Mouse (Mus musculus) hindbrain, embryonic 11.5 days (tissue): ENCODE measurements at regions not wholly inside any gene's neighbourhood (a gene's known extent, or its start where the extent isn't known, plus 50 kb on each side); places are given as distances from the start of the nearest gene placed in this dataset.
"Not testable (repeated sequence)": the region's sequence is repeated elsewhere in the genome, so short reads cannot be mapped to it uniquely, and the experiment has no call there.

ENCODE experiments used
- ATAC-seq: fragments of 200-750 bp; cut with Nextera tagmentation; 2 replicates; pipeline ENCODE4 v1.8.0; 2017; ENCODE audit warnings: mild to moderate bottlenecking, moderate TSS enrichment, moderate library complexity; ENCODE audit not compliant: low FRiP score
- DNase-seq: peaks from one replicate; pipeline ENCODE4 v3.0.0-alpha.2; 2015; ENCODE audit warnings: low spot score
- H3K27ac ChIP-seq: fragments of 300-500 bp; sonication (generic); 2 replicates; pipeline ENCODE4 v1.5.1; 2014; ENCODE audit warnings: mild to moderate bottlenecking, low read depth, low read length
- H3K27me3 ChIP-seq: fragments of 300-500 bp; sonication (generic); 2 replicates; pipeline ENCODE4 v1.6.1; 2014; ENCODE audit warnings: mild to moderate bottlenecking, low read length, moderate library complexity, mixed read lengths; ENCODE audit not compliant: control insufficient read depth, insufficient read depth
- H3K36me3 ChIP-seq: fragments of 300-500 bp; sonication (generic); 2 replicates; pipeline ENCODE4 v1.6.1; 2014; ENCODE audit warnings: mild to moderate bottlenecking, low read length, moderate library complexity, mixed read lengths; ENCODE audit not compliant: control insufficient read depth, insufficient read depth
- H3K4me1 ChIP-seq: fragments of 300-500 bp; sonication (generic); replicated peaks from 2 replicates; pipeline ENCODE4 v1.6.1; 2014; ENCODE audit warnings: low read length, mixed read lengths; ENCODE audit not compliant: control insufficient read depth, insufficient read depth
- H3K4me2 ChIP-seq: fragments of 300-500 bp; sonication (generic); replicated peaks from 2 replicates; pipeline ENCODE4 v1.6.1; 2014; ENCODE audit warnings: mild to moderate bottlenecking, low read depth, low read length
- H3K4me3 ChIP-seq: fragments of 300-500 bp; sonication (generic); 2 replicates; pipeline ENCODE4 v1.5.1; 2014; ENCODE audit warnings: low read depth, low read length
- H3K9ac ChIP-seq: fragments of 300-500 bp; sonication (generic); 2 replicates; pipeline ENCODE4 v1.6.1; 2014; ENCODE audit warnings: low read depth, low read length
- H3K9me3 ChIP-seq: fragments of 300-500 bp; sonication (generic); 2 replicates; pipeline ENCODE4 v1.6.1; 2016; ENCODE audit warnings: low read length; ENCODE audit not compliant: control insufficient read depth
- WGBS: fragments of 180-500 bp; shearing (Covaris S2); extraction: QIAGEN DNeasy Blood & Tissue Kit; methylation state at CpG from one replicate; pipeline ENCODE4 v1.1.7; 2014; 5-methylcytosine and 5-hydroxymethylcytosine counted together

- Histone ChIP-seq H3K4me1 (no peaks in the 10 kb centered on the region), H3K27me3 (no peaks in the 10 kb centered on the region), H3K36me3 (no peaks in the 10 kb centered on the region), H3K4me2 (no peak overlapping the region), H3K9ac (no peak overlapping the region), H3K9me3 (no peaks in the 10 kb centered on the region), H3K27ac (no peak overlapping the region), H3K4me3 (no peak overlapping the region)
- ATAC-seq (0 out of 2 replicates have a peak, but pooled peaks have one; percentile 35), DNase-seq (no peak)
- 92% methylated on average over 4 of the region's 4 CpGs for WGBS
These were observed 259.3 kb upstream of the Pld5 start for GRCm38 (mm10) chr1:176534417-176534816.

DNA sequence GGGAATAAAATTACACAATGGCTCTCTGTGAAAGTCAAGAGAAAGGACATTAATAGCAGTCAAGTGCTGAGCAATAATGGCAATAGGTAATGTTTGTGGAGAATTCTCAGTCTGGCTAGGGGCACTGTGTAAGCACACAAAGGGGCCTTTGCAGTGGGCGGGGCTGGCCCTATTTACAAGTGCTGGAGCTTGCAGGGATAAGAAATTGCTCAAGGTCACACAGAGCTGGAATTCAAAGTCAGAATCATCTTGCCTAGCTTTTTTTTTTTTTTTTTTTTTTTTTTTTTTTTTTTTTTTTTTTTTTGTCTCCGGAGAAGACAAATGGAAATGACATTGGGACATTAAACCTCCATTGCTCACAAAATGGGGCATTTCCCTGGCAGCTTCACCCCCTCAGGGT is 253.9 kb upstream of the Pld5 start:
- H3K9me3 ChIP-seq = no peaks in the 10 kb centered on the region
- ATAC-seq (no peak), DNase-seq (no peak)

DNA sequence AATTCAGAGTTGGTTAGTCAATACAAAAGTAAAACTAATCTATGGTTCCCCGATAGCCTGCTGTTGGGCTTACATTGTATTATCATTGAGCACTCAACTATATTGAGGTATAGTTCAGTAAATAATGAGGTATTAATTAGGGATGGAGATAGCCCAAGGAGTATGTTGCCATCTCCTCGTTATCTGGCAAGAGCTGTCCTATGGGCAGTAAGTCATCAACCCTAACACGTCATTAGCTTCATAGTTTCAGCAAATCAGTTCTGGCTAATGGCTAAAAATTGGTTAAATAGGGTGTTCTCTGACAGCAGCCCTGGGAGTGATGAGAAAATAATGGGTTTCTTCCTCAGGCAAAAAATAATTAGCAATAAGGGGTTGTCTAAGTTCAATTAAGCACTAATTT is 236.4 kb upstream of the Pld5 start:
- Histone ChIP-seq H3K9me3 (no peaks in the 10 kb centered on the region), H3K27ac (no peak overlapping the region), H3K27me3 (no peaks in the 10 kb centered on the region), H3K4me1 (no peaks in the 10 kb centered on the region), H3K9ac (no peak overlapping the region), H3K4me3 (no peak overlapping the region), H3K4me2 (no peak overlapping the region), H3K36me3 (no peaks in the 10 kb centered on the region)
- ATAC-seq = no peak
- no peak for DNase-seq
- WGBS = 88% methylated on average over 3 of the region's 3 CpGs

More for the DNA sequence above, 253.9 kb upstream of the Pld5 start:
- Histone ChIP-seq H3K9ac (no peak overlapping the region), H3K27me3 (no peaks in the 10 kb centered on the region), H3K4me2 (no peak overlapping the region), H3K4me1 (no peaks in the 10 kb centered on the region), H3K36me3 (no peaks in the 10 kb centered on the region), H3K27ac (no peak overlapping the region), H3K4me3 (no peak overlapping the region)
- WGBS = 70% methylated on average over 2 of the region's 2 CpGs

DNA sequence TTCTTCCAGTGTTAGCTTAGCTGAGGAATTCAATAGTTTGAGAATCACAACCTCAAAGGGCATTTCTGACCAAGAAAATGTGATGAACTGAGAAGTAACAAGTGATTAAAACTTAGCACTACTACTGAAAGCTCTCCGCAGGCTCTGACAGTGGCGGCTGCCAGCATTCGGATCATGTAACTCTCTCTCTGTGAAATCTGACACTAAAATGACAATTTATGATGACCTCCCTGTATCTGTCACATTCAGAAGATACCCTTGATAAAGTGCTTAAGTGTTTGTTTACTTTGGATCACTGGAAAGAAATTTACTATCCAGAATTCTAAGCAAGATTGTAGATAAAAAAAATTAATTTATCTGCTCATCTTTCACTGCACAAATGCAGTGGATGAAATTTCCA is 230.3 kb upstream of the Pld5 start:
- ATAC-seq (no peak), DNase-seq (no peak)
- Histone ChIP-seq H3K4me3 (no peak overlapping the region), H3K4me2 (no peak overlapping the region), H3K9me3 (no peaks in the 10 kb centered on the region), H3K4me1 (no peaks in the 10 kb centered on the region), H3K36me3 (no peaks in the 10 kb centered on the region), H3K27ac (no peak overlapping the region), H3K27me3 (no peaks in the 10 kb centered on the region), H3K9ac (no peak overlapping the region)
- WGBS = 74% methylated on average over 3 of the region's 3 CpGs

DNA sequence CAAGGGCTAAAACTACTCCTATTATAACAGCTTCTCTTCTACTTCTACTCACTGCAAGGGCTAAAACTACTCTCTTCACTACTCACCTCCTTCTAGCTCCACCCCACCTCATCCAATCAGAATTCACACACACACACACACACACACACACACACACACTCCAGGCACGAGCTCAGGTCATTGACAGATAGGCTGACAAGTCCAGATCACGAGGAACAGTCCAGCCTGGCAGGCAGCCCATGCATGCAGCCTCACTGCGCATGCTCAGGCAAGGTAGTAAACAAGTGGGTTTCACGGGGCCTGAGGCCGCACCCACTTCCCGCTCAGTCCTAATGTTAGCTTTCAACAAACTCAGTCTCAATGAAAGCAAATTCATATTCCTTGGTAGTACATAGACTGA is 229.6 kb upstream of the Pld5 start:
- H3K4me1 ChIP-seq, ATAC-seq, H3K4me2 ChIP-seq, H3K9ac ChIP-seq, H3K9me3 ChIP-seq, H3K27ac ChIP-seq, DNase-seq, H3K36me3 ChIP-seq, H3K4me3 ChIP-seq, H3K27me3 ChIP-seq: not testable (repeated sequence)
- WGBS = 77% methylated on average over 6 of the region's 6 CpGs

- H3K9me3 ChIP-seq = no peaks in the 10 kb centered on the region
- ATAC-seq (no peak), DNase-seq (no peak)
- no peaks in the 10 kb centered on the region for H3K4me1 ChIP-seq
- H3K36me3 ChIP-seq = no peaks in the 10 kb centered on the region
- no peak overlapping the region for H3K27ac ChIP-seq
- 86% methylated on average over 6 of the region's 6 CpGs for WGBS
- no peak overlapping the region for H3K9ac ChIP-seq
- no peak overlapping the region for H3K4me3 ChIP-seq
- no peak overlapping the region for H3K4me2 ChIP-seq
- no peaks in the 10 kb centered on the region for H3K27me3 ChIP-seq
These were observed 224.0 kb upstream of the Pld5 start for GRCm38 (mm10) chr1:176499010-176499650.

DNA sequence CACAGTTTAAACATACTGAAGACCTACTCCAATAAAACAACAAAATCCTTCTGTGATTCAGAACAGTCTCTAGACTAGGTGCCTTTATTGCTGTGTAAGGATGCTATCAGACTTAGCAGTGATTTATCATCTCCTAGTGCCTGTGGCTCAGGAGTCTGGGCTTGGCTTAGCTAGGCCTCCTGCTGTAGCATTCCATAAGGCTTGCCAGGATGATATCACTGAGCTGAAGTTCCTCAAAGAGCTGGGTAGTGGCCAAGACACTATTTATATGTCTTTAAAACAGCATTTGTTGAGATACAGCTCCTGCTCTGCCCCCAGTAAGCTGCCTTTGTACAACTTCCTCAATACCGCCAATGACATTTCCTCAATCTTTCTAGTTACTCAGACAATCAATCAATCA is 193.4 kb upstream of the Pld5 start:
- WGBS = 89% methylated on average over 1 of the region's 1 CpGs
- ATAC-seq = no peak
- no peak for DNase-seq
- no peaks in the 10 kb centered on the region for H3K4me1 ChIP-seq
- no peaks in the 10 kb centered on the region for H3K27me3 ChIP-seq
- no peaks in the 10 kb centered on the region for H3K9me3 ChIP-seq
- H3K27ac ChIP-seq = no peak overlapping the region
- no peak overlapping the region for H3K4me3 ChIP-seq
- no peak overlapping the region for H3K4me2 ChIP-seq
- H3K36me3 ChIP-seq = no peaks in the 10 kb centered on the region
- H3K9ac ChIP-seq = no peak overlapping the region

DNA sequence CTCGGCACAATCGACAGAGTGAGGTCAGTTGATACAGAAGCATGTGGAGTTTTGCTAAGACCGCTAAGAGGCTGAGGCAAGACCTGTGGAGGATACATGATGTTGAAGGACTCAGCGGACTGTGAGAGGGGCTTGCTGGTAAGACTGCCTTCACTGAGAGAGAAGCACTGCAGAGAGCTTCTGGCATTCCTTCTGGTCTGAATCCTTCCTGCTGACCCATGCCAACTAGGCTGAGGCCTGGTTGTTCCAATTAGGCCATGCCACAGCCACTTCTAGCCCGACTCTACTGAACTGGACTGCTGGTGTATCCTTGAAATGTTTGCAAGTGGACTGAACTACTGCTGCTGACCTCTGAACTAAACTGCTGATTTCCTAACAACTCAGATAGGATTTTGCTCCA is 187.0 kb upstream of the Pld5 start:
- no peak overlapping the region for H3K9ac ChIP-seq
- no peaks in the 10 kb centered on the region for H3K4me1 ChIP-seq
- WGBS = 90% methylated on average over 5 of the region's 5 CpGs
- H3K27me3 ChIP-seq = no peaks in the 10 kb centered on the region
- no peaks in the 10 kb centered on the region for H3K9me3 ChIP-seq
- DNase-seq = no peak
- H3K4me2 ChIP-seq = no peak overlapping the region
- no peaks in the 10 kb centered on the region for H3K36me3 ChIP-seq
- ATAC-seq = no peak
- H3K27ac ChIP-seq = no peak overlapping the region
- no peak overlapping the region for H3K4me3 ChIP-seq

GRCm38 (mm10) chr1:176446735-176447134 is 171.6 kb upstream of the Pld5 start:
- Histone ChIP-seq H3K4me3 (no peak overlapping the region), H3K9ac (no peak overlapping the region), H3K36me3 (no peaks in the 10 kb centered on the region), H3K27me3 (no peaks in the 10 kb centered on the region), H3K4me1 (no peaks in the 10 kb centered on the region), H3K27ac (no peak overlapping the region), H3K9me3 (no peaks in the 10 kb centered on the region), H3K4me2 (no peak overlapping the region)
- no peak for DNase-seq
- no peak for ATAC-seq
- 78% methylated on average over 4 of the region's 4 CpGs for WGBS
